Mouse (Mus musculus) intestine, embryonic 15.5 days (tissue): ENCODE results near the gene Ddx39b. TPM values are rescaled to one million over a fixed set of nuclear protein-coding genes. Genes with fewer than 3 reads are reported as not detected.

Experiments used
- ATAC-seq: fragments of 200-750 bp; cut with Nextera tagmentation; 2 replicates; pipeline ENCODE4 v1.8.0; 2017; ENCODE audit warnings: moderate TSS enrichment, moderate library complexity
- H3K27ac ChIP-seq: fragments of 300-500 bp; sonication (generic); 2 replicates; pipeline ENCODE4 v1.5.1; 2015; ENCODE audit warnings: mild to moderate bottlenecking, inconsistent platforms
- H3K27me3 ChIP-seq: fragments of 300-500 bp; sonication (generic); replicated peaks from 2 replicates; pipeline ENCODE4 v1.6.1; 2015; ENCODE audit warnings: inconsistent platforms
- H3K36me3 ChIP-seq: fragments of 300-500 bp; sonication (generic); 2 replicates; pipeline ENCODE4 v1.6.1; 2015; ENCODE audit warnings: inconsistent platforms
- H3K4me1 ChIP-seq: fragments of 300-500 bp; sonication (generic); replicated peaks from 2 replicates; pipeline ENCODE4 v1.6.1; 2015; ENCODE audit warnings: inconsistent platforms
- H3K4me2 ChIP-seq: fragments of 300-500 bp; sonication (generic); replicated peaks from 2 replicates; pipeline ENCODE4 v1.6.1; 2015; ENCODE audit warnings: mild to moderate bottlenecking, inconsistent platforms
- H3K4me3 ChIP-seq: fragments of 300-500 bp; sonication (generic); replicated peaks from 2 replicates; pipeline ENCODE4 v1.5.1; 2015; ENCODE audit warnings: inconsistent platforms
- H3K9ac ChIP-seq: fragments of 300-500 bp; sonication (generic); 2 replicates; pipeline ENCODE4 v1.6.1; 2015; ENCODE audit warnings: inconsistent platforms
- H3K9me3 ChIP-seq: fragments of 300-500 bp; sonication (generic); 2 replicates; pipeline ENCODE4 v1.6.1; 2016; ENCODE audit warnings: inconsistent platforms
- WGBS: fragments of 180-500 bp; shearing (Covaris S2); methylation state at CpG from one replicate; pipeline ENCODE4 v1.1.7; 2015; 5-methylcytosine and 5-hydroxymethylcytosine counted together
- polyA plus RNA-seq: library from polyadenylated mRNA; unstranded; fragments of >200 nt; fragmentation: Nextera tagmentation; extraction: Ambion mirVana; gene quantifications from 2 replicates; pipeline ENCODE4 v1.2.1, GENCODE M21; 2015

Gene Ddx39b
- polyA plus RNA-seq, 1 experiment from 2014 or later, result 382 TPM

- Histone ChIP-seq H3K4me3 (no peak overlapping the region), H3K36me3 (peaks cover 80% of the 10 kb centered on the region), H3K9me3 (no peaks in the 10 kb centered on the region), H3K27ac (no peak overlapping the region), H3K9ac (no peak overlapping the region), H3K4me2 (no peak overlapping the region), H3K27me3 (no peaks in the 10 kb centered on the region), H3K4me1 (peaks cover 11% of the 10 kb centered on the region; the same call in 1 of the 2 replicates)
- ATAC-seq, result no peak
- 84% methylated on average over 3 of the region's 3 CpGs for WGBS
Observed at GRCm38 (mm10) chr17:35250348-35251120, 9.0 kb downstream of the Ddx39b start.

- 0 out of 2 replicates have a peak, but pooled peaks cover 5% of the 10 kb centered on the region for H3K4me1 ChIP-seq
- 77% methylated on average over 15 of the region's 15 CpGs for WGBS
- H3K36me3 ChIP-seq, result peaks cover 75% of the 10 kb centered on the region
- no peak for ATAC-seq
- H3K4me2 ChIP-seq, result no peak overlapping the region
- H3K27ac ChIP-seq, result no peak overlapping the region
- H3K9me3 ChIP-seq, result no peaks in the 10 kb centered on the region
- no peak overlapping the region for H3K4me3 ChIP-seq
- H3K27me3 ChIP-seq, result no peaks in the 10 kb centered on the region
- no peak overlapping the region for H3K9ac ChIP-seq
Observed at GRCm38 (mm10) chr17:35251162-35251719, 9.7 kb downstream of the Ddx39b start.

GRCm38 (mm10) chr17:35251981-35252380, 10.4 kb downstream of the Ddx39b start:
- 0 out of 2 replicates have a peak, but pooled peaks cover 5% of the 10 kb centered on the region for H3K4me1 ChIP-seq
- no peak overlapping the region for H3K27ac ChIP-seq
- no peaks in the 10 kb centered on the region for H3K27me3 ChIP-seq
- no peak for ATAC-seq
- 76% methylated on average over 5 of the region's 5 CpGs for WGBS
- H3K36me3 ChIP-seq, result peaks cover 68% of the 10 kb centered on the region
- H3K4me2 ChIP-seq, result no peak overlapping the region
- H3K9me3 ChIP-seq, result no peaks in the 10 kb centered on the region
- H3K9ac ChIP-seq, result no peak overlapping the region
- no peak overlapping the region for H3K4me3 ChIP-seq

- ATAC-seq, result no peak
- WGBS, result 76% methylated on average over 18 of the region's 18 CpGs
- peaks cover 60% of the 10 kb centered on the region for H3K36me3 ChIP-seq
Observed at GRCm38 (mm10) chr17:35252619-35253292, 11.2 kb downstream of the Ddx39b start.

GRCm38 (mm10) chr17:35253293-35254093, 11.9 kb downstream of the Ddx39b start:
- H3K9ac ChIP-seq, result no peak overlapping the region
- H3K36me3 ChIP-seq, result peaks cover 56% of the 10 kb centered on the region
- H3K4me2 ChIP-seq, result no peak overlapping the region
- ATAC-seq, result no peak
- H3K27me3 ChIP-seq, result no peaks in the 10 kb centered on the region
- no peak overlapping the region for H3K4me3 ChIP-seq
- H3K4me1 ChIP-seq, result 0 out of 2 replicates have a peak, but pooled peaks cover 3% of the 10 kb centered on the region
- H3K27ac ChIP-seq, result no peak overlapping the region
- H3K9me3 ChIP-seq, result no peaks in the 10 kb centered on the region
- 85% methylated on average over 30 of the region's 32 CpGs for WGBS

More at GRCm38 (mm10) chr17:35252619-35253292, 11.2 kb downstream of the Ddx39b start:
- no peak overlapping the region for H3K4me2 ChIP-seq
- no peak overlapping the region for H3K4me3 ChIP-seq
- no peak overlapping the region for H3K27ac ChIP-seq
- no peaks in the 10 kb centered on the region for H3K27me3 ChIP-seq
- H3K9ac ChIP-seq, result no peak overlapping the region
- H3K9me3 ChIP-seq, result no peaks in the 10 kb centered on the region
- H3K4me1 ChIP-seq, result 0 out of 2 replicates have a peak, but pooled peaks cover 3% of the 10 kb centered on the region

GRCm38 (mm10) chr17:35254241-35255098, 12.9 kb downstream of the Ddx39b start:
- Histone ChIP-seq H3K4me3 (no peak overlapping the region), H3K9me3 (no peaks in the 10 kb centered on the region), H3K9ac (no peak overlapping the region), H3K36me3 (peaks cover 46% of the 10 kb centered on the region), H3K27ac (no peak overlapping the region), H3K4me1 (0 out of 2 replicates have a peak, but pooled peaks cover under 1% of the 10 kb centered on the region), H3K4me2 (no peak overlapping the region), H3K27me3 (no peaks in the 10 kb centered on the region)
- ATAC-seq, result peak; percentile 32; the same call in 1 of the 2 replicates
- 57% methylated on average over 11 of the region's 11 CpGs for WGBS

- H3K4me3 ChIP-seq, result no peak overlapping the region
- no peak for ATAC-seq
- peaks cover 38% of the 10 kb centered on the region for H3K36me3 ChIP-seq
- no peaks in the 10 kb centered on the region for H3K4me1 ChIP-seq
- no peaks in the 10 kb centered on the region for H3K9me3 ChIP-seq
- WGBS, result 62% methylated on average over 3 of the region's 3 CpGs
- no peak overlapping the region for H3K9ac ChIP-seq
- H3K27me3 ChIP-seq, result no peaks in the 10 kb centered on the region
- no peak overlapping the region for H3K27ac ChIP-seq
- no peak overlapping the region for H3K4me2 ChIP-seq
Observed at GRCm38 (mm10) chr17:35255301-35255700, 13.8 kb downstream of the Ddx39b start.

- WGBS, result 53% methylated on average over 4 of the region's 4 CpGs
- Histone ChIP-seq H3K4me3 (no peak overlapping the region), H3K4me1 (no peaks in the 10 kb centered on the region), H3K9me3 (no peaks in the 10 kb centered on the region), H3K27me3 (no peaks in the 10 kb centered on the region), H3K27ac (no peak overlapping the region), H3K36me3 (peaks cover 34% of the 10 kb centered on the region), H3K4me2 (no peak overlapping the region), H3K9ac (no peak overlapping the region)
- ATAC-seq, result no peak
Observed at GRCm38 (mm10) chr17:35255704-35256103, 14.2 kb downstream of the Ddx39b start.

GRCm38 (mm10) chr17:35257378-35257777, 15.8 kb downstream of the Ddx39b start:
- Histone ChIP-seq H3K27ac (no peak overlapping the region), H3K9ac (no peak overlapping the region), H3K9me3 (no peaks in the 10 kb centered on the region), H3K4me1 (peaks cover under 1% of the 10 kb centered on the region; the same call in 1 of the 2 replicates), H3K4me3 (no peak overlapping the region), H3K4me2 (no peak overlapping the region), H3K36me3 (peaks cover 20% of the 10 kb centered on the region), H3K27me3 (0 out of 2 replicates have a peak, but pooled peaks cover 5% of the 10 kb centered on the region)
- no peak for ATAC-seq
- 68% methylated on average over 1 of the region's 1 CpGs for WGBS

GRCm38 (mm10) chr17:35257824-35258491, 16.4 kb downstream of the Ddx39b start:
- ATAC-seq, result 0 out of 2 replicates have a peak, but pooled peaks have one; percentile 16
- peak overlapping the region; percentile 34; the same call in 1 of the 2 replicates for H3K9ac ChIP-seq
- peak overlapping the region; percentile 31 for H3K4me3 ChIP-seq
- H3K27ac ChIP-seq, result no peak overlapping the region
- H3K27me3 ChIP-seq, result peaks cover 6% of the 10 kb centered on the region; the same call in 1 of the 2 replicates
- peaks cover 4% of the 10 kb centered on the region; the same call in 1 of the 2 replicates for H3K4me1 ChIP-seq
- WGBS, result 13% methylated on average over 17 of the region's 17 CpGs
- no peaks in the 10 kb centered on the region for H3K9me3 ChIP-seq
- peak overlapping the region; percentile 64 for H3K4me2 ChIP-seq
- peaks cover 14% of the 10 kb centered on the region for H3K36me3 ChIP-seq
